Mouse (Mus musculus) hindbrain, embryonic 14.5 days (tissue): Measurements from ENCODE around the gene Gm14322. TPM values are rescaled to one million over a fixed set of nuclear protein-coding genes. Genes with fewer than 3 reads are reported as not detected.
A peak's percentile ranks its signal among the peaks of the same experiment; 100 is the strongest.
"Not testable (repeated sequence)": the region's sequence is repeated elsewhere in the genome, so short reads cannot be mapped to it uniquely, and the experiment has no call there.

Source experiments
- ATAC-seq: fragments of 200-750 bp; cut with Nextera tagmentation; 2 replicates; pipeline ENCODE4 v1.8.0; 2017; ENCODE audit warnings: moderate number of reproducible peaks, mild to moderate bottlenecking, moderate TSS enrichment, moderate library complexity; ENCODE audit not compliant: low FRiP score
- DNase-seq: peaks from one replicate; pipeline ENCODE4 v3.0.0-alpha.2; 2015; ENCODE audit warnings: low spot score
- H3K27ac ChIP-seq: fragments of 300-500 bp; sonication (generic); 2 replicates; pipeline ENCODE4 v1.5.1; 2014; ENCODE audit warnings: mild to moderate bottlenecking, moderate library complexity
- H3K27me3 ChIP-seq: fragments of 300-500 bp; sonication (generic); 2 replicates; pipeline ENCODE4 v1.6.1; 2014; ENCODE audit warnings: mild to moderate bottlenecking, low read length, mixed read lengths; ENCODE audit not compliant: control insufficient read depth, insufficient read depth
- H3K36me3 ChIP-seq: fragments of 300-500 bp; sonication (generic); replicated peaks from 2 replicates; pipeline ENCODE4 v1.6.1; 2014; ENCODE audit not compliant: control insufficient read depth, insufficient read depth
- H3K4me1 ChIP-seq: fragments of 300-500 bp; sonication (generic); replicated peaks from 2 replicates; pipeline ENCODE4 v1.6.1; 2014; ENCODE audit warnings: antibody characterized with exemption, low read length, mixed read lengths; ENCODE audit not compliant: control insufficient read depth, insufficient read depth
- H3K4me2 ChIP-seq: fragments of 300-500 bp; sonication (generic); replicated peaks from 2 replicates; pipeline ENCODE4 v1.6.1; 2014; ENCODE audit warnings: mild to moderate bottlenecking, moderate library complexity
- H3K4me3 ChIP-seq: fragments of 300-500 bp; sonication (generic); replicated peaks from 2 replicates; pipeline ENCODE4 v1.5.1; 2014; ENCODE audit warnings: mild to moderate bottlenecking, low read length
- H3K9ac ChIP-seq: fragments of 300-500 bp; sonication (generic); 2 replicates; pipeline ENCODE4 v1.6.1; 2014
- H3K9me3 ChIP-seq: fragments of 300-500 bp; sonication (generic); 2 replicates; pipeline ENCODE4 v1.6.1; 2016; ENCODE audit warnings: low read length; ENCODE audit not compliant: control insufficient read depth
- WGBS: fragments of 180-500 bp; shearing (Covaris S2); extraction: QIAGEN DNeasy Blood & Tissue Kit; methylation state at CpG from one replicate; pipeline ENCODE4 v1.1.7; 2014; 5-methylcytosine and 5-hydroxymethylcytosine counted together
- polyA plus RNA-seq: library from polyadenylated mRNA; unstranded; fragments of >200 nt; fragmentation: Nextera tagmentation; extraction: Ambion mirVana; gene quantifications from 2 replicates; pipeline ENCODE4 v1.2.1, GENCODE M21; 2014

Gene Gm14322
- polyA plus RNA-seq, result 6.7 and 7.7 TPM in 2 replicates

- not testable (repeated sequence) for ATAC-seq, H3K9ac ChIP-seq, H3K9me3 ChIP-seq, H3K36me3 ChIP-seq, H3K27me3 ChIP-seq, H3K4me1 ChIP-seq, H3K27ac ChIP-seq
- WGBS, result 13% methylated on average over 9 of the region's 9 CpGs
- H3K4me3 ChIP-seq, result peak within 1 kb of the TSS; percentile 25
- peak; percentile 23 for DNase-seq
- H3K4me2 ChIP-seq, result peak within 1 kb of the TSS; percentile 29
Measured at GRCm38 (mm10) chr2:177758941-177759558, at the start of gene Gm14322. Gene Gm14322 (plus strand): TSS chr2:177759288.

DNA sequence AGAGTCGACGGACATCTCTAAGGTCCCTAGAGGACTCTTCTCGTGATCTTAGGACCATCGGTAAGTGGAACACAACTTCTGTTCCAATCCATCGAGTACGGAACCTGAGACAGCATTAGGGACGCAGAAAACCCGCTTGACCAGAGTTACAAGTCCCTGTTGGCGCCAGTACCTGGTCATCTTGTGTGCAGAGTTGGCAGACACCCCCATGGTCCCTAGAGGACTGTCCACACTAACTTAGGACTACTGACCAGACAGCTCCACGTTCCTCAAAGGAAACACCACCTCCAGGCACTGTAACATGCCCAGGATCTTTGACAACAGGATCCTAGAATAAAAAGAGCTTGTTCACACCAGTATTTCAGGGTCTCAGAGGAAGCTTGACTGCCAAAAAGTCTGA lies 17.6 kb upstream of the Gm14322 start:
- 74% methylated on average over 3 of the region's 10 CpGs for WGBS

GRCm38 (mm10) chr2:177787351-177787750 lies 28.3 kb downstream of the Gm14322 start:
- H3K36me3 ChIP-seq, ATAC-seq, H3K27me3 ChIP-seq, H3K4me3 ChIP-seq, H3K9ac ChIP-seq, H3K9me3 ChIP-seq, H3K4me2 ChIP-seq, H3K4me1 ChIP-seq, DNase-seq, H3K27ac ChIP-seq: not testable (repeated sequence)
- 78% methylated on average over 1 of the region's 1 CpGs for WGBS

More for the DNA sequence above, 17.6 kb upstream of the Gm14322 start:
- H3K4me2 ChIP-seq, H3K9ac ChIP-seq, H3K27ac ChIP-seq, H3K27me3 ChIP-seq, H3K4me1 ChIP-seq, H3K9me3 ChIP-seq, H3K36me3 ChIP-seq, DNase-seq, ATAC-seq, H3K4me3 ChIP-seq: not testable (repeated sequence)

- not testable (repeated sequence) for H3K4me3 ChIP-seq, H3K27me3 ChIP-seq, H3K9ac ChIP-seq, H3K4me1 ChIP-seq, ATAC-seq, H3K4me2 ChIP-seq, DNase-seq, H3K36me3 ChIP-seq, H3K27ac ChIP-seq, H3K9me3 ChIP-seq
- no CpG with 5 or more reads among the region's 2 CpGs for WGBS
Measured at GRCm38 (mm10) chr2:177806170-177806569, 47.1 kb downstream of the Gm14322 start.

Other genes with a start within 250 kb of the Gm14322 start
- not detected in 2 replicates for gene Gm14406, start 181.1 kb upstream of the Gm14322 start, polyA plus RNA-seq
- gene Gm14325, start 81.0 kb downstream of the Gm14322 start, polyA plus RNA-seq, result 38.7 and 42.9 TPM in 2 replicates
- 1.2 and 2.0 TPM in 2 replicates for gene Gm14327, start 137.8 kb downstream of the Gm14322 start, polyA plus RNA-seq
- gene Zfp972, start 166.3 kb downstream of the Gm14322 start, polyA plus RNA-seq, result not detected in 2 replicates
- 16.6 and 17.5 TPM in 2 replicates for gene Gm14326, start 198.0 kb downstream of the Gm14322 start, polyA plus RNA-seq